ENCODE assay signal across 18 mouse cellular contexts in the genomic region with DNA sequence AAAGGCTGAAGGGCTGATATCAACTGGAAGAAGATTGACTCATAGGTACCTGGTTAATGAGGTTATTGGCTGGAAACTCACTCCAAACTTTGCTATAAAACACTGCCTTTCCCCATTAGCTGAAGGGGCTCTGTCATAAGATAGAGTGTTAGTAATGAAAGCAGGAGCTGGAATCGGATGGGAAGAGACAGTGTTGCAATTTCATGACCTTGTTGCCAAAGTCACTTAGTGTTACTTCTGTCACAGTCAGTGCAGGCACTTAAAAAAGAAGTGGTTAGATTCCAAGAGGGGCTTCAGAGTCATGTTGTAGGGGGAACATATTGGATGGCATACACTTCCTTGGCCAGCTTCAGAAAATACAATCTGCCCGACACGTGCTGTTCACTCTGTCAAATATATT.
"Had no signal": no experiment of that assay in that cellular context is flagged by ENCODE, and none has a peak within 500 bp of the region (broad histone marks: within the 10 kb centered on the region; RNA-seq: fewer than 3 reads in every experiment).

No protein-coding gene starts in this region.

- H3K4me2 ChIP-seq: lung, embryonic 15.5 days; midbrain, embryonic 11.5 days; midbrain, embryonic 13.5 days; midbrain, embryonic 15.5 days; neural tube, embryonic 12.5 days; stomach, embryonic 15.5 days had no signal

- H3K27ac ChIP-seq: lung, embryonic 15.5 days; macrophage; midbrain, embryonic 13.5 days; midbrain, embryonic 15.5 days; neural tube, embryonic 12.5 days; stomach, embryonic 15.5 days; stomach, postnatal 0 days had no signal

- H3K9ac ChIP-seq: liver, postnatal 0 days; lung, embryonic 15.5 days; midbrain, embryonic 13.5 days; midbrain, embryonic 15.5 days; neural tube, embryonic 12.5 days; stomach, embryonic 15.5 days had no signal

- DNase-seq: liver, postnatal 0 days; lung, adult 2 months; lung, postnatal 14 days; lung, postnatal 36 days; right cerebral cortex, postnatal 14 days; thymus, adult 2 months; thymus, postnatal 25 days; thymus, postnatal 4 days had no signal

- ATAC-seq: liver, postnatal 0 days; lung, postnatal 0 days; midbrain, embryonic 13.5 days; midbrain, embryonic 15.5 days had no signal

- H3K4me3 ChIP-seq: lung, embryonic 15.5 days; megakaryocyte, embryonic 14.5 days; midbrain, embryonic 13.5 days; midbrain, embryonic 15.5 days; neural tube, embryonic 12.5 days; stomach, embryonic 15.5 days had no signal

- H3K9me3 ChIP-seq: lung, embryonic 15.5 days; megakaryocyte, embryonic 14.5 days; midbrain, embryonic 13.5 days; midbrain, embryonic 15.5 days; neural tube, embryonic 12.5 days; stomach, embryonic 15.5 days had no signal

- H3K4me1 ChIP-seq: lung, embryonic 15.5 days; megakaryocyte, embryonic 14.5 days; midbrain, embryonic 13.5 days; midbrain, embryonic 15.5 days; neural tube, embryonic 12.5 days; stomach, embryonic 15.5 days had no signal

- H3K27me3 ChIP-seq: lung, embryonic 15.5 days; megakaryocyte, embryonic 14.5 days; midbrain, embryonic 13.5 days; midbrain, embryonic 15.5 days; neural tube, embryonic 12.5 days; stomach, embryonic 15.5 days had no signal

- H3K36me3 ChIP-seq: lung, embryonic 15.5 days; midbrain, embryonic 13.5 days; midbrain, embryonic 15.5 days; neural tube, embryonic 12.5 days; stomach, embryonic 15.5 days had no signal
